Mouse (Mus musculus) olfactory bulb, adult 2 months (tissue): Measurements from ENCODE around the gene Gm21885. TPM values are rescaled to one million over a fixed set of nuclear protein-coding genes. Genes with fewer than 3 reads are reported as not detected.
"Not testable (repeated sequence)": the region's sequence is repeated elsewhere in the genome, so short reads cannot be mapped to it uniquely, and the experiment has no call there.

Source experiments
- H3K27ac ChIP-seq: fragments of 200-500 bp; 2 replicates; pipeline ENCODE4 v1.5.1; 2012; ENCODE audit warnings: low read depth, low read length; ENCODE audit not compliant: insufficient read depth
- H3K4me1 ChIP-seq: fragments of 200-500 bp; 2 replicates; pipeline ENCODE4 v1.6.1; 2012; ENCODE audit warnings: low read length; ENCODE audit not compliant: control insufficient read depth, insufficient read depth
- H3K4me3 ChIP-seq: fragments of 200-500 bp; 2 replicates; pipeline ENCODE4 v1.5.1; 2012; ENCODE audit warnings: mild to moderate bottlenecking, low read depth, low read length, moderate library complexity; ENCODE audit not compliant: insufficient read depth
- CTCF ChIP-seq: fragments of 200-500 bp; IDR thresholded peaks from 2 replicates; pipeline ENCODE4 v1.5.1; 2012; ENCODE audit warnings: low read depth, mild to moderate bottlenecking, low read length, moderate library complexity; ENCODE audit not compliant: insufficient read depth
- POLR2A ChIP-seq: fragments of 200-500 bp; IDR thresholded peaks from 2 replicates; pipeline ENCODE4 v1.6.1; 2012; ENCODE audit warnings: mild to moderate bottlenecking, low read depth, low read length, moderate library complexity; ENCODE audit not compliant: insufficient read depth
- WGBS: fragments of 180-500 bp; shearing (Covaris S2); methylation state at CpG from one replicate; pipeline ENCODE4 v1.1.7; 2018; 5-methylcytosine and 5-hydroxymethylcytosine counted together
- polyA plus RNA-seq: library from polyadenylated mRNA; stranded (reverse); fragments of >200 nt; gene quantifications from 2 replicates; pipeline ENCODE4 v1.2.4, GENCODE M21; 2012; ENCODE audit warnings: low replicate concordance; ENCODE audit not compliant: missing spikeins, insufficient read depth, insufficient read length

The Gm21885 gene
- polyA plus RNA-seq, 1 experiment, result not detected

DNA sequence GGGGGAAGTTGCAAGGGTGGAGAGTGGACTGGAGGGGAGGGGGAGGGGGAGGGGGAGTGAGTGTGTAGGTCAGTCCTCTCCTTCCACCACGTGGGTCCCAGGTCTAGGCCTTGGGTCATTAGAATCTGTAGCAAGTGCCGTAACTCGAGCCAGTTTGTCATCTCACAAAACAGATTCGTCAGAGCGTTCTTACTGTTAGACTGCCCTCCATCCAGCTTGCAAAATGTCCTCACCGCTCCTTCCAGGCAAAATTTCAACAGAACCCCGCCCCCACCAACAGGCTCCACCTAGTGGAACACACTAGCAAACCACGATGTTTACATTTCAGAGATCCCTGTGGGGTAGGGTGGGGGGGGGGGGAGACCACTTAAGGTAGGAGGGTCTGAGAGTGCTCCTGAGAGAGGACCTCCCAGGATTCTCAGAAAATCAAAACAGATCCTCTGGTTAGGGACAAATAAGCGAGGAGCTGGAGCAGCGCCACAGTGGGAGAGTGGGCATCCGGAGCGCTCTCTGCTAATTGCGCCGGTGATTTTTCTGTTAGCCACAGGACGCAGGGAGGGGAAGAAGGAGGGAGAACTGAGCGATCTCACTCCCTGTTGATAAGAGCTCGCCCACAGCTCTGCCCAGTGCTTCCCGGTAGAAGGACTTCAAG lies 16.4 kb upstream of the Gm21885 start:
- 3% methylated on average over 18 of the region's 18 CpGs for WGBS
- Histone ChIP-seq H3K27ac (no peak overlapping the region), H3K4me3 (peak overlapping the region; percentile 45), H3K4me1 (peaks cover 11% of the 10 kb centered on the region)
- TF ChIP-seq CTCF (no peak), POLR2A (no peak)

DNA sequence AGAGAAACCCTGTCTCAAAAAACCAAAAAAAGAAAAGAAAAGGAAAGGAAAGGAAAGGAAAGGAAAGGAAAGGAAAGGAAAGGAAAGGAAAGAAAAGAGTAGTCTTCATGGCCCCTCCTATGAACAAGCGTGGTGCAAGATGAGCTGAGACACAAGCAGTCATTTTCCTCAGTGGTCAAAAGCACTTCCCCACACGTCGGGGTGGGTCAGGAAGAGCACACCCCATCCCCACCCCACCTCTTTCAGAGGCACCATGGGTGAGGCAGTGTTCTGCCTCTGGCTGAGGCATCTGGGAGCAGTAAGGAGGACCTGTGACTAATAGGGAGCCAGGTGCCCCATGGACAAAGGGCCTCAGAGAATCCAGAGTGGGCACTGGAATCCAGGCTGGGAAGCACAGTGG lies 15.5 kb upstream of the Gm21885 start:
- 88% methylated on average over 3 of the region's 3 CpGs for WGBS

DNA sequence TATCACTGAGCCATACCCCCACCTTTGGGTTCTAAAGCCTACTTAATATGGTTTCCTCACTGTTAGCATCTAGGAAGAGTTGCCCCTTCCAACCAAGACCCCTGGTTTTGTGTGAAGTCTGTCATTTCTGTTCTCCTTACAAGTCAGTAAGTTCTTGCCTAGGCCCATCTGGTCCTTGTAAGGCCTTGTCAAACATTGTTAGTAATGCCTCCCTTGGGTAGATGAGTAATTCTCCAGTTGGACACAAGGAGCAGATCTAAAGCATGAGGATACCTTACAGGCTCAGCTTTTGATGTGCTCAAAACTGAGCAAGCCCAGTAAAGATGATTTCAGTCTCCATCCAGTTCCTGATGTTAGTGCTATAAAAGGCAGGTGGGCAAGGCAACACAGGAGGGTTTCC lies 12.9 kb upstream of the Gm21885 start:
- Histone ChIP-seq H3K4me1 (peaks cover 11% of the 10 kb centered on the region), H3K4me3 (no peak overlapping the region), H3K27ac (no peak overlapping the region)
- TF ChIP-seq POLR2A, result no peak

More for the DNA sequence above, 15.5 kb upstream of the Gm21885 start:
- peaks cover 11% of the 10 kb centered on the region for H3K4me1 ChIP-seq
- not testable (repeated sequence) for H3K4me3 ChIP-seq, H3K27ac ChIP-seq

GRCm38 (mm10) chr11:94269906-94270305 lies 11.8 kb upstream of the Gm21885 start:
- Histone ChIP-seq H3K27ac (no peak overlapping the region), H3K4me3 (no peak overlapping the region), H3K4me1 (peaks cover 5% of the 10 kb centered on the region)
- TF ChIP-seq CTCF (no peak), POLR2A (no peak)
- WGBS, result 94% methylated on average over 7 of the region's 7 CpGs

DNA sequence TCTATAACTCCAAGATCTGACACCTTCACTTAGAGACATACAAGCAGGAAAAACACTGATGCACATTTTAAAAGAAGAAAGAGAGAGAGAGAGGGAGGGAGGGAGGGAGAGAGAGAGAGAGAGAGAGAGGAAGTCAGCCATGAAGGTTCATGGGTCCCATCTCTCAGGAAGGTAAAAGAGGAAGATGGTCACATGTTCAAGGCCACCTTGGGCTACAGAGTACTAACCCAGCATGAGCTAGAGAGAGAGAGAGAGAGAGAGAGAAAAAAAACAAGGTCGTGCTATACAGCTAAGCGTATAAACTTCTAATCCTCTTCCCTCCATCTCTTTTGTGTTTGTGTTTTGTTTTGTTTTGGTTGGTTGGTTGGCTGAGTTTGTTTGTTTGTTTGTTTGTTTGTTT lies 10.7 kb upstream of the Gm21885 start:
- Histone ChIP-seq H3K27ac (no peak overlapping the region), H3K4me1 (no peaks in the 10 kb centered on the region), H3K4me3 (no peak overlapping the region)
- TF ChIP-seq POLR2A (no peak), CTCF (no peak)
- 90% methylated on average over 2 of the region's 2 CpGs for WGBS

GRCm38 (mm10) chr11:94272960-94273927 lies 8.4 kb upstream of the Gm21885 start:
- Histone ChIP-seq H3K4me3 (no peak overlapping the region), H3K4me1 (peaks cover 2% of the 10 kb centered on the region; the same call in 1 of the 2 replicates), H3K27ac (no peak overlapping the region)
- TF ChIP-seq POLR2A (no peak), CTCF (no peak)
- 92% methylated on average over 21 of the region's 21 CpGs for WGBS

DNA sequence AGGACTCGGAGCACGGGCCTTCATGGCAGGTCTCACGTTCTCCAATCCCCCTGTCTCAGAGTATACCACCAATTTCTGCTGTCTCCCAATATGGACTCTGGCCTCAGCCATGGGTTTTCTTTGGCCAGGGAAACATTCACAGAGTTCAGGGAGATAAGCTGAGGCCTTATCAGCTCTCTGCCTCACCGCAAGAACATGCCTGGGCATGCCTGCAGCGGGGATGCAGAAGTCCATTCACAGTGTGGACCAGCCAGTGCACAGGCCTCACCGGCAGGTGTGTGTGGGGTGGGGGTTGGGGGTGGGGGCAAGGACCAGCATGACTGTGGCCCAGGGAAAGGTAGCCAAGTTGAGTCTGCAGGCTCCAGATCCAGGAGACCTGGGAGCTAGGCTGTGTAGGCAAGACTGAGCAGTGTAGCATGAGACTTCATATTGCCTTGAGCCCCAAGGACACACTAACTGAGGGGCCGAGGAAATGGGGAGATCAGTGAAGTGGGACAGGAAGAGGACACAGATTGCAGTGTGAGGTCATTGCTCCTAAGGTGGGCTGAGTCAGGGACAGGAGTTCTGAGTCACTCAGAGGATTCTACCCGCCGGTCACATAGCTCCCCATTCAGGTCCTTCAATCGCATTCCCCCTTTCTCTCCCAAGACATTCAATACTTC lies 7.3 kb upstream of the Gm21885 start:
- Histone ChIP-seq H3K4me3 (no peak overlapping the region), H3K27ac (no peak overlapping the region), H3K4me1 (peaks cover 2% of the 10 kb centered on the region; the same call in 1 of the 2 replicates)
- WGBS, result 93% methylated on average over 10 of the region's 10 CpGs
- TF ChIP-seq CTCF (no peak), POLR2A (no peak)

- TF ChIP-seq CTCF (no peak), POLR2A (no peak)
- Histone ChIP-seq H3K4me1 (peaks cover 2% of the 10 kb centered on the region; the same call in 1 of the 2 replicates), H3K4me3 (no peak overlapping the region), H3K27ac (no peak overlapping the region)
- 72% methylated on average over 7 of the region's 7 CpGs for WGBS
Observed at GRCm38 (mm10) chr11:94275226-94275625, 6.4 kb upstream of the Gm21885 start.

DNA sequence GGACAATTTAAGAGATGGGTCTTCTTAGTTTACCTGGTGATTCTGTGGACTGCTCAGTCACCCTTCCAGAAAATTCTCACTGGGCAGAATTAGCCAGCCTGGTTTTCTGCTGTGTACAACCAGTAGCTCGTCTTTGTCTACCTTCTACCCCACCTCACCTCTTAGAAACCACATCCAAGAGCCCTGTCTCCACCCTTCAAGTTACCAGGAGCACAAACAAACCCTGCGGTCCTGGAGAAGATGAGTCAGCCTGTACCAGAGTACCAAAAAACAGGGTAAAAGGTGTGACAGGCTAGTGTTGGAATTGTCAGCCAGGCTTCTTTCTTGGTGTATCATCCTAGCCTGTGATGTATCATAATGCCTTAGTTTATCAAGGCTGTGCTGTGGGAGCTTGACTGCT lies 6.0 kb upstream of the Gm21885 start:
- TF ChIP-seq POLR2A, result no peak
- TF ChIP-seq CTCF, result no peak
- no peak overlapping the region for H3K4me3 ChIP-seq
- H3K4me1 ChIP-seq, result peaks cover 2% of the 10 kb centered on the region; the same call in 1 of the 2 replicates
- 87% methylated on average over 2 of the region's 2 CpGs for WGBS
- no peak overlapping the region for H3K27ac ChIP-seq
